Mouse (Mus musculus): ENCODE measurements around the gene Fmod. TPM values are rescaled to one million over a fixed set of nuclear protein-coding genes. Genes with fewer than 3 reads are reported as not detected.

Fmod gene
- polyA plus RNA-seq, 1 experiment from 2014 or later: 11.1 TPM

- no peak for ATAC-seq (ENCODE audit: low read depth)
- no peak overlapping the region for H3K4me3 ChIP-seq
- H3K36me3 ChIP-seq: no peaks in the 10 kb centered on the region
- no peak overlapping the region for H3K4me2 ChIP-seq
- no peaks in the 10 kb centered on the region for H3K27me3 ChIP-seq
- no peaks in the 10 kb centered on the region for H3K9me3 ChIP-seq
- WGBS: 53% methylated on average over 2 of the region's 2 CpGs
- peaks cover 30% of the 10 kb centered on the region for H3K4me1 ChIP-seq (replicated peaks)
- H3K9ac ChIP-seq: 0 out of 2 replicates have a peak overlapping the region, but pooled peaks have one; percentile 0
- no peak overlapping the region for H3K27ac ChIP-seq (replicated peaks)
These were observed 4.8 kb downstream of the Fmod start for GRCm38 (mm10) chr1:134041900-134042299.

- H3K4me3 ChIP-seq: no peak overlapping the region
These were observed 5.3 kb downstream of the Fmod start for GRCm38 (mm10) chr1:134042341-134042740.

GRCm38 (mm10) chr1:134044805-134045204 lies 7.8 kb downstream of the Fmod start:
- no peak overlapping the region for H3K27ac ChIP-seq (replicated peaks)
- no peak for ATAC-seq (ENCODE audit: low read depth)
- H3K4me3 ChIP-seq: no peak overlapping the region

More at GRCm38 (mm10) chr1:134042341-134042740, 5.3 kb downstream of the Fmod start:
- Histone ChIP-seq H3K9ac (0 out of 2 replicates have a peak overlapping the region, but pooled peaks have one; percentile 0), H3K4me1 (replicated peaks) (peaks cover 27% of the 10 kb centered on the region), H3K9me3 (no peaks in the 10 kb centered on the region), H3K27me3 (no peaks in the 10 kb centered on the region), H3K27ac (replicated peaks) (no peak overlapping the region), H3K4me2 (no peak overlapping the region), H3K36me3 (no peaks in the 10 kb centered on the region)
- 8% methylated on average over 1 of the region's 1 CpGs for WGBS
- ATAC-seq (ENCODE audit: low read depth): no peak

GRCm38 (mm10) chr1:134045971-134046370 lies 8.9 kb downstream of the Fmod start:
- Histone ChIP-seq H3K27me3 (no peaks in the 10 kb centered on the region), H3K9me3 (no peaks in the 10 kb centered on the region), H3K4me3 (peak overlapping the region; percentile 19; the same call in 1 of the 2 replicates), H3K4me2 (peak overlapping the region; percentile 52), H3K9ac (peak overlapping the region; percentile 65), H3K36me3 (no peaks in the 10 kb centered on the region), H3K27ac (replicated peaks) (no peak overlapping the region), H3K4me1 (replicated peaks) (peaks cover 23% of the 10 kb centered on the region)
- WGBS: 8% methylated on average over 6 of the region's 9 CpGs
- ATAC-seq (ENCODE audit: low read depth): peak; percentile 70

More at GRCm38 (mm10) chr1:134044805-134045204, 7.8 kb downstream of the Fmod start:
- H3K9me3 ChIP-seq: no peaks in the 10 kb centered on the region
- no peaks in the 10 kb centered on the region for H3K27me3 ChIP-seq
- H3K4me1 ChIP-seq (replicated peaks): peaks cover 23% of the 10 kb centered on the region
- H3K9ac ChIP-seq: no peak overlapping the region
- H3K4me2 ChIP-seq: no peak overlapping the region
- 92% methylated on average over 6 of the region's 6 CpGs for WGBS
- H3K36me3 ChIP-seq: no peaks in the 10 kb centered on the region

GRCm38 (mm10) chr1:134046387-134046786 lies 9.3 kb downstream of the Fmod start:
- Histone ChIP-seq H3K4me3 (peak overlapping the region; percentile 19; the same call in 1 of the 2 replicates), H3K9me3 (no peaks in the 10 kb centered on the region), H3K4me2 (peak overlapping the region; percentile 52), H3K4me1 (replicated peaks) (peaks cover 22% of the 10 kb centered on the region), H3K27ac (replicated peaks) (no peak overlapping the region), H3K9ac (peak overlapping the region; percentile 65), H3K36me3 (no peaks in the 10 kb centered on the region), H3K27me3 (no peaks in the 10 kb centered on the region)
- ATAC-seq (ENCODE audit: low read depth): peak; percentile 38
- WGBS: 31% methylated on average over 23 of the region's 23 CpGs

GRCm38 (mm10) chr1:134047431-134047830 lies 10.4 kb downstream of the Fmod start:
- Histone ChIP-seq H3K9ac (no peak overlapping the region), H3K27me3 (no peaks in the 10 kb centered on the region)

GRCm38 (mm10) chr1:134048759-134049158 lies 11.7 kb downstream of the Fmod start:
- WGBS: 6% methylated on average over 5 of the region's 5 CpGs
- Histone ChIP-seq H3K9ac (no peak overlapping the region), H3K9me3 (no peaks in the 10 kb centered on the region), H3K27ac (replicated peaks) (no peak overlapping the region), H3K27me3 (no peaks in the 10 kb centered on the region), H3K4me3 (no peak overlapping the region), H3K4me1 (replicated peaks) (no peaks in the 10 kb centered on the region), H3K36me3 (no peaks in the 10 kb centered on the region), H3K4me2 (no peak overlapping the region)
- peak; percentile 57; the same call in 1 of the 2 replicates for ATAC-seq (ENCODE audit: low read depth)

More at GRCm38 (mm10) chr1:134047431-134047830, 10.4 kb downstream of the Fmod start:
- 82% methylated on average over 6 of the region's 6 CpGs for WGBS
- no peak overlapping the region for H3K27ac ChIP-seq (replicated peaks)
- H3K9me3 ChIP-seq: no peaks in the 10 kb centered on the region
- peaks cover 12% of the 10 kb centered on the region for H3K4me1 ChIP-seq (replicated peaks)
- H3K4me2 ChIP-seq: no peak overlapping the region
- H3K36me3 ChIP-seq: no peaks in the 10 kb centered on the region
- no peak overlapping the region for H3K4me3 ChIP-seq
- ATAC-seq (ENCODE audit: low read depth): no peak

GRCm38 (mm10) chr1:134049542-134049941 lies 12.5 kb downstream of the Fmod start:
- H3K4me3 ChIP-seq: no peak overlapping the region
- H3K27ac ChIP-seq (replicated peaks): no peak overlapping the region
- H3K4me1 ChIP-seq (replicated peaks): no peaks in the 10 kb centered on the region
- no peaks in the 10 kb centered on the region for H3K9me3 ChIP-seq
- H3K4me2 ChIP-seq: no peak overlapping the region
- no peaks in the 10 kb centered on the region for H3K36me3 ChIP-seq
- 76% methylated on average over 6 of the region's 6 CpGs for WGBS
- no peak for ATAC-seq (ENCODE audit: low read depth)
- H3K9ac ChIP-seq: no peak overlapping the region
- H3K27me3 ChIP-seq: no peaks in the 10 kb centered on the region

- Histone ChIP-seq H3K4me3 (no peak overlapping the region), H3K4me2 (no peak overlapping the region), H3K4me1 (replicated peaks) (no peaks in the 10 kb centered on the region), H3K9me3 (no peaks in the 10 kb centered on the region), H3K27me3 (no peaks in the 10 kb centered on the region), H3K27ac (replicated peaks) (no peak overlapping the region), H3K9ac (no peak overlapping the region), H3K36me3 (no peaks in the 10 kb centered on the region)
- 4% methylated on average over 6 of the region's 6 CpGs for WGBS
- ATAC-seq (ENCODE audit: low read depth): 0 out of 2 replicates have a peak, but pooled peaks have one; percentile 36
These were observed 16.2 kb downstream of the Fmod start for GRCm38 (mm10) chr1:134053207-134053606.

GRCm38 (mm10) chr1:134055058-134055457 lies 18.0 kb downstream of the Fmod start:
- Histone ChIP-seq H3K27ac (replicated peaks) (no peak overlapping the region), H3K4me3 (no peak overlapping the region), H3K4me1 (replicated peaks) (peaks cover 3% of the 10 kb centered on the region), H3K4me2 (no peak overlapping the region), H3K9ac (no peak overlapping the region), H3K36me3 (no peaks in the 10 kb centered on the region), H3K27me3 (no peaks in the 10 kb centered on the region), H3K9me3 (no peaks in the 10 kb centered on the region)
- no peak for ATAC-seq (ENCODE audit: low read depth)
- WGBS: 71% methylated on average over 9 of the region's 9 CpGs

- H3K4me1 ChIP-seq (replicated peaks): peaks cover 10% of the 10 kb centered on the region
- no peak overlapping the region for H3K9ac ChIP-seq
- no peaks in the 10 kb centered on the region for H3K9me3 ChIP-seq
- H3K27ac ChIP-seq (replicated peaks): no peak overlapping the region
- no peak for ATAC-seq (ENCODE audit: low read depth)
- H3K36me3 ChIP-seq: no peaks in the 10 kb centered on the region
- H3K4me2 ChIP-seq: no peak overlapping the region
- 85% methylated on average over 9 of the region's 9 CpGs for WGBS
- H3K27me3 ChIP-seq: no peaks in the 10 kb centered on the region
- H3K4me3 ChIP-seq: no peak overlapping the region
These were observed 18.7 kb downstream of the Fmod start for GRCm38 (mm10) chr1:134055666-134056245.

GRCm38 (mm10) chr1:134056285-134056684 lies 19.2 kb downstream of the Fmod start:
- ATAC-seq (ENCODE audit: low read depth): no peak
- Histone ChIP-seq H3K4me2 (no peak overlapping the region), H3K9ac (no peak overlapping the region), H3K27me3 (no peaks in the 10 kb centered on the region), H3K4me3 (no peak overlapping the region), H3K4me1 (replicated peaks) (peaks cover 15% of the 10 kb centered on the region), H3K27ac (replicated peaks) (no peak overlapping the region), H3K9me3 (no peaks in the 10 kb centered on the region), H3K36me3 (no peaks in the 10 kb centered on the region)
- 79% methylated on average over 4 of the region's 4 CpGs for whole genome bisulfite sequencing

GRCm38 (mm10) chr1:134057736-134058135 lies 20.7 kb downstream of the Fmod start:
- no peak overlapping the region for H3K4me2 ChIP-seq
- peaks cover 30% of the 10 kb centered on the region for H3K4me1 ChIP-seq (replicated peaks)
- no peak overlapping the region for H3K4me3 ChIP-seq
- 72% methylated on average over 8 of the region's 8 CpGs for WGBS
- no peaks in the 10 kb centered on the region for H3K9me3 ChIP-seq
- H3K27ac ChIP-seq (replicated peaks): no peak overlapping the region
- H3K36me3 ChIP-seq: no peaks in the 10 kb centered on the region
- no peak overlapping the region for H3K9ac ChIP-seq
- ATAC-seq (ENCODE audit: low read depth): no peak
- H3K27me3 ChIP-seq: no peaks in the 10 kb centered on the region

Measured in neural tube, embryonic 13.5 days (tissue).